Mouse (Mus musculus) forebrain, embryonic 13.5 days (tissue): ENCODE measurements at regions not wholly inside any gene's neighbourhood (a gene's known extent, or its start where the extent isn't known, plus 50 kb on each side); places are given as distances from the start of the nearest gene placed in this dataset.

ENCODE experiments used
- ATAC-seq: fragments of 200-750 bp; cut with Nextera tagmentation; 2 replicates; pipeline ENCODE4 v1.8.0; 2017
- H3K27ac ChIP-seq: fragments of 300-500 bp; sonication (generic); 2 replicates; pipeline ENCODE4 v1.5.1; 2015; ENCODE audit warnings: inconsistent platforms, mild to moderate bottlenecking, moderate library complexity
- H3K27me3 ChIP-seq: fragments of 300-500 bp; sonication (generic); 2 replicates; pipeline ENCODE4 v1.6.1; 2015; ENCODE audit warnings: mild to moderate bottlenecking, inconsistent platforms
- H3K36me3 ChIP-seq: fragments of 300-500 bp; sonication (generic); 2 replicates; pipeline ENCODE4 v1.6.1; 2015; ENCODE audit warnings: mild to moderate bottlenecking, inconsistent platforms; ENCODE audit not compliant: poor library complexity, severe bottlenecking
- H3K4me1 ChIP-seq: fragments of 300-500 bp; sonication (generic); 2 replicates; pipeline ENCODE4 v1.6.1; 2015; ENCODE audit warnings: inconsistent platforms
- H3K4me2 ChIP-seq: fragments of 300-500 bp; sonication (generic); 2 replicates; pipeline ENCODE4 v1.6.1; 2015; ENCODE audit warnings: inconsistent platforms, mild to moderate bottlenecking, moderate library complexity
- H3K4me3 ChIP-seq: fragments of 300-500 bp; sonication (generic); 2 replicates; pipeline ENCODE4 v1.5.1; 2015; ENCODE audit warnings: mild to moderate bottlenecking, inconsistent platforms
- H3K9ac ChIP-seq: fragments of 300-500 bp; sonication (generic); 2 replicates; pipeline ENCODE4 v1.6.1; 2015; ENCODE audit warnings: mild to moderate bottlenecking, inconsistent platforms
- H3K9me3 ChIP-seq: fragments of 300-500 bp; sonication (generic); replicated peaks from 2 replicates; pipeline ENCODE4 v1.6.1; 2016; ENCODE audit warnings: inconsistent platforms
- WGBS: fragments of 180-500 bp; shearing (Covaris S2); methylation state at CpG from one replicate; pipeline ENCODE4 v1.1.7; 2015; 5-methylcytosine and 5-hydroxymethylcytosine counted together

DNA sequence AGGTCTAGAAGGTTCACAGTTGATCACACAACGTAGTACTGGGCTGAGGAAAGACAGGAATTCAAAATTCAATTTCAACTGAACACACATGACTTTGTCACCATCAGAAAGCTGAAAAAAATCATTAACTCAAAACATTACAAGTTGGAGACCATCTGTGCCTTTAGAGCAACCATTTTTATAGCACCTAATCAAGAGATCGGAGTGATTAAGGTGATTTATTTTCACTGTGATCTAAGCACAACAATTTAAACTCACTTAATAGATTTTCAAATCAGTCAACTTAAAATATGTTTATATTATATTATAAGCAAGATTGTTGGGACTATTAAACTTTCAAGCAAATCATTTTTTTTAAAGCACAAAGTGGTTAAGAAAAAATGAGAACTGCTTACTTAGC lies 165.7 kb downstream of the Tgfb2 start:
- no peak for ATAC-seq
- Histone ChIP-seq H3K36me3 (no peaks in the 10 kb centered on the region), H3K9me3 (peaks cover 3% of the 10 kb centered on the region), H3K4me2 (no peak overlapping the region), H3K27me3 (no peaks in the 10 kb centered on the region), H3K4me3 (no peak overlapping the region), H3K9ac (no peak overlapping the region), H3K4me1 (no peaks in the 10 kb centered on the region), H3K27ac (no peak overlapping the region)
- WGBS, result 93% methylated on average over 2 of the region's 2 CpGs

DNA sequence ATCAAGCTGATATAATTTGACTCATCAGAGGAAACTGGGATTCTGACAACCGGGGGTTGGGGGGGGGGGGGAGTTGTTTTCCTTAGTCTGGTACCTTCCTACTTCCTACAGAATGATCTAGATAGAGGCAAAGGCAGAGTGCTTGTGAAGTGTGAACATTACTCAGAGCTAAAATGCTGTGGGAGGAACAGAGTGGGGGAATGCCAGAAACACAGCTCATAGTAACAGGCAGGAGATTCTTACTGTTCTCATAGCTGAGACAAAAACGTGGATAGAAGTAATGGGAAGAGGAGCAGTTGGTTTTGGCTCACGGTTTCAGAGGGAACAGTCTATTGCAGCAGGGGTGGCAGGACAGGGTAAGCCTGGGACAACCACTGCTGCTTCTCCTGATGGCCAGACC lies 167.6 kb downstream of the Tgfb2 start:
- H3K4me2 ChIP-seq, result no peak overlapping the region
- H3K27ac ChIP-seq, result no peak overlapping the region
- no peak overlapping the region for H3K9ac ChIP-seq
- ATAC-seq, result no peak
- H3K4me3 ChIP-seq, result no peak overlapping the region
- no peaks in the 10 kb centered on the region for H3K27me3 ChIP-seq
- H3K4me1 ChIP-seq, result no peaks in the 10 kb centered on the region
- no peaks in the 10 kb centered on the region for H3K36me3 ChIP-seq
- WGBS, result 77% methylated on average over 3 of the region's 3 CpGs
- H3K9me3 ChIP-seq, result peaks cover 3% of the 10 kb centered on the region

DNA sequence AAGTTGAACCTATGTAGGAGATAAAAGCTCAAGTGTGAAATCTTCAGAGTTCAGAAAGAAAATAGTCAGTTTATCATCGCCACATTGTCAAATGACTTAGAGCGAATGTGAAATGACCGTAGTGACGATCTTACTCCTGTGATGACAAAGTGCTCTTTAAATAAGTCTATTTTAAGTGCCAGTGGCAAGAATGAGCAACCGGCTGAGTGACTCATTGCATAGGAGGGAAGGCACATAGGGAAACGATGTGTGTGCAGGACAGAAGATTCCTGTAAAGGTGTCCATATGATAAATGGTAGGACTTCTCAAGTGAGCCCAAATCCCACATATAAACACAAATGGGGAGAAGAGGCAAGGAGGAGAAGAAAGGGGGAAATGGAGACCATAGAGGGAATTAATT lies 189.8 kb downstream of the Tgfb2 start:
- H3K4me3 ChIP-seq, result no peak overlapping the region
- no peak for ATAC-seq
- no peak overlapping the region for H3K4me2 ChIP-seq
- H3K27me3 ChIP-seq, result no peaks in the 10 kb centered on the region
- H3K27ac ChIP-seq, result no peak overlapping the region
- no peak overlapping the region for H3K9ac ChIP-seq
- H3K9me3 ChIP-seq, result no peaks in the 10 kb centered on the region
- H3K4me1 ChIP-seq, result no peaks in the 10 kb centered on the region
- WGBS, result 96% methylated on average over 6 of the region's 6 CpGs
- no peaks in the 10 kb centered on the region for H3K36me3 ChIP-seq

DNA sequence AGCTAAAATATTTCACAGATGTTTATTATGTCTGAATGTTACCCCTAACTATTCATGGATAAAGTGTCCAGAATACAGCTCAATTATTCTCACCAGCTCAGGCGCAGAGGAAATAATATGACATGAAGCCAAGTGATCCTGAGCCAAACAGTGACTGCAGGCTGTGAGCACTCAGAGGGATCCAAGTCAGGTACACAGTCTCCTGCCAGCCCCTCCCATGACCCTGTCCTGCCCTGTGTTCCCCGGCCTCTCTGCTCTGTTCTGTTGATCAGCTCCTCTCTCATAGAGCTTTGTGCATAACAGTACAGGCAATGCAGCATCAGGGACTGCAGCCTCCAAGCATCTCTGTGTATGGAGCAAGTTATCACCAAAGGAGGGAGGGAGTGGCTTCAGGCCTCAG lies 190.7 kb downstream of the Tgfb2 start:
- Histone ChIP-seq H3K4me2 (no peak overlapping the region), H3K9ac (no peak overlapping the region), H3K4me3 (no peak overlapping the region), H3K27ac (no peak overlapping the region), H3K36me3 (no peaks in the 10 kb centered on the region), H3K27me3 (no peaks in the 10 kb centered on the region), H3K4me1 (no peaks in the 10 kb centered on the region), H3K9me3 (no peaks in the 10 kb centered on the region)
- ATAC-seq, result no peak
- WGBS, result 67% methylated on average over 2 of the region's 2 CpGs

DNA sequence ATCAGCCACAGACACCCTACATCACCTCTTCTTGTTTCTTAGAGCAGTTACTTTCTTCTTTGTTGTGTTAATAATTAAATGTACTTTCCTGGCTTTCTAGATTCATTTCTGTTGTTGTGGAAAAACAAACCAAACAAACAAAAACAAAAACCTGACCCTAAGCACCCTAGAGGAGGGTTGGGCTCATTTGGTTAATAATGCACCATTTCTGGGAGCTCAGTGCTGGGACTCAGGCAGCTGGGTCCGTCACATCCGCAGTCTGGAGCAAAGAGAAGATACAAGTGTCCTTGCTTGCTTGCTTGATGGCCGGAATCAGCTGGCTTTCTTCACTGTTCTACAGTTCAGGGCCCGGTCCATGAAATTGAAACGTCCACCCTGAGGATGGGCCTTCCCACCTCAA lies 191.9 kb downstream of the Tgfb2 start:
- 64% methylated on average over 5 of the region's 5 CpGs for WGBS
- Histone ChIP-seq H3K4me3 (no peak overlapping the region), H3K27me3 (no peaks in the 10 kb centered on the region), H3K9me3 (no peaks in the 10 kb centered on the region), H3K9ac (no peak overlapping the region), H3K4me2 (no peak overlapping the region), H3K36me3 (no peaks in the 10 kb centered on the region), H3K4me1 (no peaks in the 10 kb centered on the region), H3K27ac (no peak overlapping the region)
- no peak for ATAC-seq

DNA sequence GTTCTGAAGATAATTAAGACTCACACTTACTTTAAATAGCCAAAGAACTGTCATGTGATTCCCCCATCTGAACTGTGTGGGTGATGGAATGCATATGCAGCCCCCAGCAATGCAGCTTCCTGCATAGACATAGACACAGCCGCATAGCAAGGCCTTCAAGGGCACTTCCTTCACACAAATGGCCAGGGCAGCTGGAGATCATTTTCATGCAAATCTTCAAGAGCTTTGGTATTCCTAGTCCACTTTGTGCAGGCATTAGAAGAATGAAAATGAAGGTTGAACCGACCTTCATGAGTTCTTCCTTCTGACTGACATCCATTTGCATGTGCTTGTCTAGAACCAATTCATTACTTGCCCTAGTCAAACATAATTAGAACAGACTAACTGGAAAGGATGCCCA lies 195.3 kb downstream of the Tgfb2 start:
- H3K9ac ChIP-seq, result no peak overlapping the region
- no peak overlapping the region for H3K4me2 ChIP-seq
- no peaks in the 10 kb centered on the region for H3K9me3 ChIP-seq
- no peak for ATAC-seq
- no peak overlapping the region for H3K4me3 ChIP-seq
- H3K4me1 ChIP-seq, result peaks cover 17% of the 10 kb centered on the region
- H3K36me3 ChIP-seq, result no peaks in the 10 kb centered on the region
- 42% methylated on average over 2 of the region's 2 CpGs for WGBS
- no peak overlapping the region for H3K27ac ChIP-seq
- no peaks in the 10 kb centered on the region for H3K27me3 ChIP-seq

DNA sequence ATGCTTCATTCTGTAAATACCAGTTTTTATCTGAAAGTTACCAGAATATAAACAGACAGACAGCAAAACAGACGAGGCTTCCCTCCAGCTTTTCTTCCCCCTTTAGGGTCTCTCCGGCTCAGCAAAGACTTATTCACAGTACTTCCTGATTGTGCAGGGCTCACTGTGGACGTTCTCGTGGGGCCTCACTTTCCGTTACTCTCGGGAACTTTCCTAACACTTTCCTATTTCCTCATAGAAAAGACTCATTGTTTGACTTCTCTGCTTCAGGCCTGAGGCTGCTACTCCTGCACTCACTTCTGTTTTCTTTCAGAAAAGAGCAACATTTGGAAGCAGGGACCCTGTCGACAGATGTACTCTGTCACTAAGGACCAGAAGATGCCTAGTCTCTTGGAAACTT lies 197.4 kb downstream of the Tgfb2 start:
- H3K4me2 ChIP-seq, result no peak overlapping the region
- H3K27me3 ChIP-seq, result no peaks in the 10 kb centered on the region
- H3K27ac ChIP-seq, result no peak overlapping the region
- ATAC-seq, result no peak
- H3K4me1 ChIP-seq, result peaks cover 28% of the 10 kb centered on the region
- no peaks in the 10 kb centered on the region for H3K9me3 ChIP-seq
- no peaks in the 10 kb centered on the region for H3K36me3 ChIP-seq
- no peak overlapping the region for H3K9ac ChIP-seq
- WGBS, result 55% methylated on average over 7 of the region's 7 CpGs
- H3K4me3 ChIP-seq, result no peak overlapping the region

DNA sequence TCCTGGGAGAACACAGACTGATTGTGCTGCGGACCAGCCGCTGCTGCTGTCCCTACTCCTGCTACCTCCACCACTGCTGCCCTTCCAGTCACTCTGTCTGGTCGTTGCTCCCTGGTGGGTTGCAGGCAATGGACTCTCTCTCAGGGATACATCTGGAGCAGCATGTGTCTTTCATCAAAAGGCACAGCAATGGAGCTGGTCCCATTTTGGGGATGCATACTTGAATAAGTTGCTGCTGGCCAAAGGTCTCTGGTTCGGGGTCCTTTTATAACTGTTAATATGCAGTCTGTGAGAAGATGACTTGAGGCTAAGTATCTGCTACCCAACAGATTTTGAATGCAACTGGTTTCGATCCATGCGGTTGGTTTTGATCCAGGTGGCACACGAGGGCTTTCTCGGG lies 197.8 kb downstream of the Tgfb2 start:
- peaks cover 28% of the 10 kb centered on the region for H3K4me1 ChIP-seq
- 87% methylated on average over 8 of the region's 8 CpGs for WGBS

DNA sequence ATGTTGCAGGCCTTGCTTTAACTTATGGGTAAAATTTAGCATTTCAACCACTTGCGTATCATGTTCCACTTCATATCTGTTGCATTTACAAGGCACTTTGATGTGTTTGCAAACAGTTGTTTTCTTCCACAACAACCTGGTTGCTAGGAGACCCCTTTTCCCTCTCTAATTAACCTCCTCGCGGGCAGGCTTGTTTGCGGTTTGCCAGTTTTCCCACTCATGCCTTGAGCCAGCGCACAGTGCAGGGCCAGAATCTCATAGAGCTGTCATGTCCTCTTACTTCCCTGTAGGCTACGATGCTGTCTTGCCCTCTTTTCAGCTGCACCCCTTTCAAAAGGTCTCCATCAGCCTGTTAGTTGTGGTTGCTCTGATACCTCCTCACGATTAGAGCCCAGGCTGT lies 199.3 kb downstream of the Tgfb2 start:
- peaks cover 33% of the 10 kb centered on the region for H3K4me1 ChIP-seq
- no peaks in the 10 kb centered on the region for H3K27me3 ChIP-seq
- H3K36me3 ChIP-seq, result no peaks in the 10 kb centered on the region
- WGBS, result 20% methylated on average over 7 of the region's 7 CpGs
- 0 out of 2 replicates have a peak overlapping the region, but pooled peaks have one; percentile 14 for H3K27ac ChIP-seq
- ATAC-seq, result peak; percentile 80
- no peaks in the 10 kb centered on the region for H3K9me3 ChIP-seq
- no peak overlapping the region for H3K9ac ChIP-seq
- H3K4me2 ChIP-seq, result peak overlapping the region; percentile 10; the same call in 1 of the 2 replicates
- no peak overlapping the region for H3K4me3 ChIP-seq

More for the DNA sequence above, 197.8 kb downstream of the Tgfb2 start:
- Histone ChIP-seq H3K27me3 (no peaks in the 10 kb centered on the region), H3K9me3 (no peaks in the 10 kb centered on the region), H3K27ac (no peak overlapping the region), H3K9ac (no peak overlapping the region), H3K4me3 (no peak overlapping the region), H3K4me2 (no peak overlapping the region), H3K36me3 (no peaks in the 10 kb centered on the region)
- ATAC-seq, result no peak

DNA sequence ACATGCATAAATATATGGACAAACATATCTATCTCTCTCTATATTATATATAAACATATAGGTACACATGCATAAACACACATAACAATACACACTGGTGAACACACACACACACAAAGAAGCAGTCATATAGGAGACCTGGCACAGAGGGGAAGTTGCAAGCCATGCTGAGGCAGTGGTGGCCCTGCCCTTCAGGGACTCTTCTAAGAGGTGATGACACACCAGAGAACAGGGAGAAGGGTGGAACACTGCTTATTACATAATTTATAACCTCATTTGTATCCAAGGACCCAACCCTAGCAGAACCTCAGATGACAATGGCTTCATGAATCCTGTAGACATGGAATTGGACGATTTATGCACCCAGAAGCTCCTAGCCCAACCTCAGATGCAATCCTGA lies 199.9 kb downstream of the Tgfb2 start:
- H3K27ac ChIP-seq, result peak overlapping the region; percentile 40
- H3K36me3 ChIP-seq, result no peaks in the 10 kb centered on the region
- H3K4me1 ChIP-seq, result peaks cover 36% of the 10 kb centered on the region
- 65% methylated on average over 1 of the region's 1 CpGs for WGBS
- H3K27me3 ChIP-seq, result no peaks in the 10 kb centered on the region
- no peaks in the 10 kb centered on the region for H3K9me3 ChIP-seq
- no peak overlapping the region for H3K4me2 ChIP-seq
- H3K4me3 ChIP-seq, result no peak overlapping the region
- no peak overlapping the region for H3K9ac ChIP-seq
- 0 out of 2 replicates have a peak, but pooled peaks have one; percentile 32 for ATAC-seq

DNA sequence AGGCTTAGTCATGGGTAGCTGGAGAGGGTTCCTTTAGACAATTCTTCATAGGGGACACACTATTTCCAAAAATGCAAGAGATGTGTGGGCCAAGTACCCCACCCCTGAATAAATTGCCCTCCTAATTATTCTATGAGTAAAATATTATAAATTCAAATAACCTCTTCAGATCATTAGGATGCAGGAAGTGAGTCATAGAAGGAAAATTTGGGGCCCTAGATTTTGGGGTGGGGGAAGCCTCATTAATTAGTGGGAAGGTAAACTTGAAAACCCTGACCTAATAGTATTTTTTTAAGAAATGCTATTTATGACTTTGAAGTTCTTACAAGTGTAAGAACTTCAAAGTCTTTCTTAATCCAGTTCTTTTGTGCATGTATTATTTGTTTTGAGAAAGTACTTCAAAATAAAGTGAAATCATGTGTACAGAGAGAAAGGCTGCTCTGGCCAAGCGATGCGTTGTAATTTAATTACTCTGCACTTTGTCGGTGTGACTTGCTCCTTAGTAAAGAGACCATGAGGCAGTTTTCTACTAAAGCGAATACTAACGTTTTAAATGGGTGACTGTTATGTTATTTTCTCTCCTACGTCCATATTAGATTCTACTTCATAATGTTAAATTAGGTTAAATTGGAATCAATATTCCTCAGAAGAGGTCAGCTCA lies 200.6 kb downstream of the Tgfb2 start:
- ATAC-seq, result peak; percentile 55; the same call in 1 of the 2 replicates
- no peak overlapping the region for H3K27ac ChIP-seq

DNA sequence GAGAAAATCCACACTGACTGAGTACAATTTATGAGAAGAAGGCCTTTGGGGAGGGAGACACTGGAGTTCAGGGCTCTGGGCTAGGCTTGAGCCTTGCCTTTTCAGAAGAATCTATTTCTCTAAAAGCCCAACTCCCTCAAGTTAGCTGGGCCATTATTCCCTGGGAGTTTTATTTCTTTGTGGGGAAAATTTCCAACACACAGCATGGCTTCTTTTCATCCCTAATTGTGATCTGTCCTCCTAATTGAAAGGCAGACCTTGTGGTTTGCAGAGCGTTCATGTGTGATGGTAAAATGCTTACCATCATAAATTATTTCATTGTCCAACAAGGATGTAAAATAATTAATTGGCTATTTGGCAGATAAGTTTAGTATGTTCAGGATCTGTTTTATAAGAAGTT lies 204.1 kb downstream of the Tgfb2 start:
- Histone ChIP-seq H3K27ac (no peak overlapping the region), H3K36me3 (no peaks in the 10 kb centered on the region), H3K27me3 (no peaks in the 10 kb centered on the region), H3K4me2 (no peak overlapping the region), H3K9ac (no peak overlapping the region), H3K4me3 (no peak overlapping the region), H3K4me1 (peaks cover 31% of the 10 kb centered on the region), H3K9me3 (no peaks in the 10 kb centered on the region)
- 29% methylated on average over 1 of the region's 1 CpGs for WGBS
- no peak for ATAC-seq

More for the DNA sequence above, 200.6 kb downstream of the Tgfb2 start:
- H3K9me3 ChIP-seq, result no peaks in the 10 kb centered on the region
- H3K4me1 ChIP-seq, result peaks cover 36% of the 10 kb centered on the region
- H3K36me3 ChIP-seq, result no peaks in the 10 kb centered on the region
- H3K27me3 ChIP-seq, result no peaks in the 10 kb centered on the region
- H3K4me2 ChIP-seq, result no peak overlapping the region
- no peak overlapping the region for H3K4me3 ChIP-seq
- no peak overlapping the region for H3K9ac ChIP-seq
- WGBS, result 16% methylated on average over 6 of the region's 6 CpGs

DNA sequence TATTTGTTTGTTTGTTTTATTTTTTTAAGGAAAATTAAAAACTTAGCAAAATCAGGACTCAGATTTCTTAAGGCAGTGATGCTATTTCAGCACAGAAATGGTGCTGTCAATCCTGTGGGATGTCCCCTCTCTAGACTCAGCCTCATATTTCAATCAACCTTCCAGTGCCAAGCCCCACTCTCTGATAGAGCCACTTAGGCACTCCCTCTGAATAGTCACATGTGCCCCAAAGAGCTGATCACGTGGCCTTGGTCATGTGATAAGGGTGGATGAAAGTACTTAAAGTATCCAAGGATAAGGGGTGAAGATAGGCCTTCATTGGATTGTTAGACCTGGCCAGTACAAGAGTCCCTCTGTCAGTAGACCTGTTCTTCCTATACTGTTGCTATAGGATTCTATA lies 207.9 kb downstream of the Tgfb2 start:
- Histone ChIP-seq H3K4me3 (no peak overlapping the region), H3K27me3 (no peaks in the 10 kb centered on the region), H3K36me3 (no peaks in the 10 kb centered on the region), H3K27ac (no peak overlapping the region), H3K9me3 (no peaks in the 10 kb centered on the region), H3K4me2 (no peak overlapping the region), H3K9ac (no peak overlapping the region), H3K4me1 (peaks cover 7% of the 10 kb centered on the region)
- ATAC-seq, result no peak
- 71% methylated on average over 1 of the region's 1 CpGs for WGBS
